In the genomic region with DNA sequence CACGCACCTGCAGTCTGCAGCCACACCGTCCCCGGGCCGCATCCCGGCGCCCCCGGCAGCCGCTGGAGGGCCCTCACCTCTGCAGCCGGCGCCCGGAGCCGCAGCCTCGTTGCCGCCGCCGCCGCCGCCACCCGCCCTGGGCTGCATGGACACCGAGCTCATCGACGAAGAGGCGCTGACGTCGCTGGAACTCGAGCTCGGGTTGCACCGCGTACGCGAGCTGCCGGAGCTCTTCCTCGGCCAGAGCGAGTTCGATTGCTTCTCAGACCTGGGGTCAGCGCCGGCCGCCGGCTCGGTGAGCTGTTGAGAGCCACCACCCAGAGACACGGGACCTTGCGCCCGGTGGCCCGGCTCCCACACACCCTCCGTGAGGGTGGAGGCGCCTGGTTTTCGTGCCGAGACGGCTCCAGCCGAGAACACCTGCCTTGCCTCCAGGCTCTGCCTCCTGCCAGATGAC, we compare ENCODE assay signal across 8 mouse cellular contexts. TPM values are rescaled to one million over a fixed set of nuclear protein-coding genes. Genes with fewer than 3 reads are reported as not detected.
DNase-seq lines count a peak whose midpoint lies in the region; ATAC-seq lines count a peak whose summit lies in the region.

No protein-coding gene starts in this region.

- WGBS in hindbrain, embryonic 16.5 days: under 1% methylated on average over 34 of the region's 50 CpGs
- WGBS in limb, embryonic 12.5 days: under 1% methylated on average over 50 of the region's 50 CpGs
- under 1% methylated on average over 50 of the region's 50 CpGs for WGBS in midbrain, embryonic 11.5 days

- no peak overlapping the region for H3K27ac ChIP-seq in hindbrain, embryonic 16.5 days (ENCODE audit: low read depth, low read length)
- no peak overlapping the region for H3K27ac ChIP-seq in limb, embryonic 12.5 days
- no peak overlapping the region for H3K27ac ChIP-seq in midbrain, embryonic 11.5 days (ENCODE audit: low read depth, low read length)

- H3K4me1 ChIP-seq in hindbrain, embryonic 16.5 days (ENCODE audit: control insufficient read depth, insufficient read depth, low read depth, low read length): peaks cover 8% of the 10 kb centered on the region
- peaks cover 16% of the 10 kb centered on the region for H3K4me1 ChIP-seq in limb, embryonic 12.5 days (replicated peaks)
- peaks cover 5% of the 10 kb centered on the region; the same call in 1 of the 2 replicates for H3K4me1 ChIP-seq in midbrain, embryonic 11.5 days (ENCODE audit: control insufficient read depth, insufficient read depth, low read length)

- ATAC-seq in hindbrain, embryonic 16.5 days: peak; percentile 59
- ATAC-seq in limb, embryonic 12.5 days (ENCODE audit: insufficient number of reproducible peaks, insufficient read depth, low FRiP score, low TSS enrichment, low read depth): peak; percentile 43
- ATAC-seq in midbrain, embryonic 11.5 days (ENCODE audit: low FRiP score): peak; percentile 61

- peak; percentile 54 to 60 for DNase-seq in adrenal gland, adult 18-20 months (ENCODE audit: low spot score in 2 of 2)
- DNase-seq in cerebellum, postnatal 25 days: peak; percentile 75 to 78
- peak; percentile 55 to 64 for DNase-seq in gastrocnemius, adult 8-10 months (ENCODE audit: low spot score in 2 of 2)
- peak; percentile 91 for DNase-seq in midbrain, embryonic 11.5 days (ENCODE audit: low spot score, missing footprints)
- DNase-seq in skeletal muscle tissue, adult 2 months (ENCODE audit: low read depth, low spot score): peak; percentile 86
- peak; percentile 56 for DNase-seq in yolk sac, embryonic 10.5 days (ENCODE audit: low spot score)

- H3K4me2 ChIP-seq in hindbrain, embryonic 16.5 days (ENCODE audit: low read length): peak overlapping the region; percentile 100
- peak overlapping the region; percentile 100 for H3K4me2 ChIP-seq in limb, embryonic 12.5 days
- peak overlapping the region; percentile 60 for H3K4me2 ChIP-seq in midbrain, embryonic 11.5 days

- no peaks in the 10 kb centered on the region for H3K36me3 ChIP-seq in hindbrain, embryonic 16.5 days (ENCODE audit: control insufficient read depth, insufficient read depth, low read length)
- H3K36me3 ChIP-seq in limb, embryonic 12.5 days: no peaks in the 10 kb centered on the region
- H3K36me3 ChIP-seq in midbrain, embryonic 11.5 days (ENCODE audit: control insufficient read depth, insufficient read depth, low read length): no peaks in the 10 kb centered on the region

- no peaks in the 10 kb centered on the region for H3K9me3 ChIP-seq in hindbrain, embryonic 16.5 days (ENCODE audit: control insufficient read depth, low read length)
- no peaks in the 10 kb centered on the region for H3K9me3 ChIP-seq in limb, embryonic 12.5 days
- no peaks in the 10 kb centered on the region for H3K9me3 ChIP-seq in midbrain, embryonic 11.5 days (ENCODE audit: control insufficient read depth, low read length)

- H3K27me3 ChIP-seq in hindbrain, embryonic 16.5 days (replicated peaks; ENCODE audit: control insufficient read depth, insufficient read depth, low read length): peaks cover 17% of the 10 kb centered on the region
- peaks cover 67% of the 10 kb centered on the region for H3K27me3 ChIP-seq in limb, embryonic 12.5 days
- peaks cover 19% of the 10 kb centered on the region for H3K27me3 ChIP-seq in midbrain, embryonic 11.5 days (ENCODE audit: control insufficient read depth, insufficient read depth, low read length)

- H3K9ac ChIP-seq in hindbrain, embryonic 16.5 days (ENCODE audit: low read depth, low read length): peak overlapping the region; percentile 69
- H3K9ac ChIP-seq in limb, embryonic 12.5 days (replicated peaks): peak overlapping the region; percentile 57
- peak overlapping the region; percentile 39 for H3K9ac ChIP-seq in midbrain, embryonic 11.5 days (ENCODE audit: low read length)

- H3K4me3 ChIP-seq in hindbrain, embryonic 16.5 days (ENCODE audit: low read length): peak overlapping the region; percentile 61
- peak overlapping the region; percentile 60 for H3K4me3 ChIP-seq in limb, embryonic 12.5 days (replicated peaks)
- peak overlapping the region; percentile 41 for H3K4me3 ChIP-seq in midbrain, embryonic 11.5 days (ENCODE audit: low read depth, low read length)

RNA-seq across cellular contexts. Expression of a gene that starts 0.7 kb away (rescaled TPM):
- 10 to 100 TPM; 15.2 to 24.0 TPM for total RNA-seq in adrenal gland, adult 18-20 months (2021)
- total RNA-seq in gastrocnemius, adult 8-10 months (2022): 10 to 100 TPM in 3 of 4 experiments, 1 to 10 TPM in 1; 6.1 to 27.5 (median 16.1) TPM
- polyA plus RNA-seq in hindbrain, embryonic 16.5 days (2015; fragmentation: Nextera tagmentation; extraction: Ambion mirVana): 1.2 and 2.4 TPM in 2 replicates
- polyA plus RNA-seq in limb, embryonic 12.5 days (2016; fragmentation: Nextera tagmentation; extraction: Ambion mirVana): 6.0 and 6.8 TPM in 2 replicates
- 8.7 and 8.8 TPM in 2 replicates for polyA plus RNA-seq in midbrain, embryonic 11.5 days (2014; fragmentation: Nextera tagmentation; extraction: Ambion mirVana)
